Mouse (Mus musculus) heart, adult 2 months (tissue): ENCODE results near the gene Ptprq. TPM values are rescaled to one million over a fixed set of nuclear protein-coding genes. Genes with fewer than 3 reads are reported as not detected.

Experiments
- DNase-seq, 2 experiments: peaks; one replicate each; pipeline ENCODE4 v3.0.0; 2021
- H3K27ac ChIP-seq: fragments of 200-600 bp; 2 replicates; pipeline ENCODE4 v1.8.1; 2022
- H3K27me3 ChIP-seq: fragments of 200-500 bp; 2 replicates; pipeline ENCODE4 v1.6.1; 2012; ENCODE audit warnings: mild to moderate bottlenecking, low read length, inconsistent platforms, mixed read lengths; ENCODE audit not compliant: control insufficient read depth, insufficient read depth
- H3K36me3 ChIP-seq: fragments of 200-500 bp; 2 replicates; pipeline ENCODE4 v1.6.1; 2012; ENCODE audit warnings: low read length, inconsistent platforms; ENCODE audit not compliant: control insufficient read depth, insufficient read depth
- H3K4me1 ChIP-seq: fragments of 200-500 bp; 2 replicates; pipeline ENCODE4 v1.6.1; 2011; ENCODE audit warnings: low read length; ENCODE audit not compliant: control insufficient read depth, insufficient read depth
- H3K4me3 ChIP-seq: fragments of 200-600 bp; 2 replicates; pipeline ENCODE4 v1.8.1; 2022
- H3K79me2 ChIP-seq: fragments of 200-500 bp; replicated peaks from 2 replicates; pipeline ENCODE4 v1.6.1; 2012; ENCODE audit warnings: mild to moderate bottlenecking, inconsistent platforms, low read length, moderate library complexity, mixed read lengths; ENCODE audit not compliant: control insufficient read depth, insufficient read depth
- H3K9ac ChIP-seq: fragments of 200-500 bp; 2 replicates; pipeline ENCODE4 v1.6.1; 2012; ENCODE audit warnings: low read depth, mild to moderate bottlenecking, control low read depth, inconsistent platforms, low read length, mixed read lengths
- CTCF ChIP-seq: fragments of 200-600 bp; IDR thresholded peaks from 2 replicates; pipeline ENCODE4 v1.8.1; 2022; ENCODE audit warnings: antibody characterized with exemption, mild to moderate bottlenecking, moderate library complexity
- EP300 ChIP-seq: fragments of 200-500 bp; IDR thresholded peaks from 2 replicates; pipeline ENCODE4 v1.6.1; 2011; ENCODE audit warnings: low read depth, low read length, control low read depth; ENCODE audit not compliant: insufficient read depth
- POLR2A ChIP-seq: fragments of 200-500 bp; IDR thresholded peaks from 2 replicates; pipeline ENCODE4 v1.6.1; 2011; ENCODE audit warnings: mild to moderate bottlenecking, low read depth, low read length, control low read depth; ENCODE audit not compliant: insufficient read depth
- whole genome bisulfite sequencing: fragments of 180-500 bp; shearing (Covaris S2); methylation state at CpG from one replicate; pipeline ENCODE4 v1.1.7; 2018; 5-methylcytosine and 5-hydroxymethylcytosine counted together
- intact Hi-C: fragments of 180-260 bp; cut with DNase I; formaldehyde crosslinking; loops from one replicate; pipeline ENCODE4 v1.15.1; 2025
- polyA plus RNA-seq: library from polyadenylated mRNA; depleted of rRNA; stranded (reverse); fragments of >200 nt; gene quantifications from 2 replicates; pipeline ENCODE4 v1.2.3, GENCODE M21; 2012
- total RNA-seq, 2 experiments: library from RNA; stranded (reverse); gene quantifications; 2 replicates each; pipeline ENCODE4 v1.2.3; 2021

Gene Ptprq
- total and polyA plus RNA-seq, 3 experiments = not detected

DNA sequence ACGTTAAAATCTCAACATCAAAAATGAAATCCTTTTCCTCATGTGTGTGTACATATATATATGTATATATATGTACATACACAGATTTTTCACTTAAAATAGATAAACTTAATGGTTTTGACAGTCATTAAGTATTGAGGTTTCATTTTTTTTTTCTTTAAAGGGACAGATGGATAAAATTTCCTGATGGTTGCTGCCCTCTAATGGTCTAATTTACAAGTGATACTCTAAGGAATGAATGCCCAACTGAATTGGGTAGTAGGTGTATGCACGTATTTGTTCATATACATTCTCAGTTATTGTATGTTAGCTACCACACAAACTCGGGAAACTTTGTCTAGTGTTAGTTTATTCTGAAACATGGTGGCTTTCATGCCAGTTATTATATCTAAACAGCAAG is 15.4 kb downstream of the Ptprq start:
- H3K79me2 ChIP-seq = no peaks in the 10 kb centered on the region
- intact Hi-C loops = loop anchor here (1.0 kb wide), 1 partner anchor 261 kb away; no protein-coding TSS in a partner anchor
- no peaks in the 10 kb centered on the region for H3K36me3 ChIP-seq
- TF ChIP-seq EP300 (no peak), CTCF (peak; percentile 70)
- no peak overlapping the region for H3K27ac ChIP-seq
- no peaks in the 10 kb centered on the region for H3K4me1 ChIP-seq
- no peaks in the 10 kb centered on the region for H3K27me3 ChIP-seq
- WGBS = 41% methylated on average over 3 of the region's 3 CpGs
- H3K9ac ChIP-seq = no peak overlapping the region
- DNase-seq = no peak
- no peak overlapping the region for H3K4me3 ChIP-seq

DNA sequence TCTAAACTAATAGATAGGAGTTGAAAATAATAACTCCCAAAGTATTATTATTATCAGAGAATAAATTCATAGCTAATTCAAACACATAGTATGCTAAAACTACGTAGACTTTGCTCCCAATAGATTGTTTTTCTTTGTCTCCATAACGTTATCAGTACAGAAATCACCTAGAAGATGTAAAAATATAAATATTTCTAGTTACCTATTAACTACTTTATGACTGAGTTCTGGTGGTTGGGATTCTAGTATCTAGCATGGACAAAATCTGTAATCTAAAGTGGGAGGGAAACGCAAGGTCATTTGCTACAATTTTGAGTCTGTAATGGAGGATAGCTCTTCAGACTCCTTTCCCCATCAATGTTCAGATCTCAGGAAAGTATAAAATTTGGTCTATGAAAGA is 18.9 kb downstream of the Ptprq start:
- no peak for TF ChIP-seq EP300
- no peak for TF ChIP-seq POLR2A
- TF ChIP-seq CTCF = no peak
- 81% methylated on average over 3 of the region's 3 CpGs for WGBS
- intact Hi-C loops = no loop called here
- Histone ChIP-seq H3K27me3 (no peaks in the 10 kb centered on the region), H3K27ac (no peak overlapping the region), H3K79me2 (no peaks in the 10 kb centered on the region), H3K4me1 (no peaks in the 10 kb centered on the region), H3K9ac (no peak overlapping the region), H3K36me3 (no peaks in the 10 kb centered on the region), H3K4me3 (no peak overlapping the region)
- no peak for DNase-seq

- no peaks in the 10 kb centered on the region for H3K4me1 ChIP-seq
- no peaks in the 10 kb centered on the region for H3K79me2 ChIP-seq
- TF ChIP-seq EP300 (no peak), CTCF (no peak), POLR2A (no peak)
- no peak overlapping the region for H3K4me3 ChIP-seq
- H3K36me3 ChIP-seq = no peaks in the 10 kb centered on the region
- H3K9ac ChIP-seq = no peak overlapping the region
- no peaks in the 10 kb centered on the region for H3K27me3 ChIP-seq
- intact Hi-C loops = no loop called here
- no peak overlapping the region for H3K27ac ChIP-seq
- DNase-seq = no peak
- 73% methylated on average over 2 of the region's 2 CpGs for WGBS
Observed at GRCm38 (mm10) chr10:107698716-107699115, 21.1 kb downstream of the Ptprq start.

- H3K9ac ChIP-seq = no peak overlapping the region
- H3K36me3 ChIP-seq = no peaks in the 10 kb centered on the region
- no peak overlapping the region for H3K27ac ChIP-seq
- no peaks in the 10 kb centered on the region for H3K27me3 ChIP-seq
- WGBS = 56% methylated on average over 5 of the region's 5 CpGs
- H3K4me1 ChIP-seq = no peaks in the 10 kb centered on the region
- DNase-seq = no peak
- H3K79me2 ChIP-seq = no peaks in the 10 kb centered on the region
- no peak overlapping the region for H3K4me3 ChIP-seq
- no peak for TF ChIP-seq CTCF
- TF ChIP-seq EP300 = no peak
- no peak for TF ChIP-seq POLR2A
- intact Hi-C loops = no loop called here
Observed at GRCm38 (mm10) chr10:107697177-107697576, 22.7 kb downstream of the Ptprq start.

GRCm38 (mm10) chr10:107687382-107687781 is 32.5 kb downstream of the Ptprq start:
- no peaks in the 10 kb centered on the region for H3K4me1 ChIP-seq
- intact Hi-C loops = no loop called here
- WGBS = 73% methylated on average over 6 of the region's 6 CpGs

GRCm38 (mm10) chr10:107675994-107676393 is 43.9 kb downstream of the Ptprq start:
- DNase-seq = no peak
- Histone ChIP-seq H3K9ac (no peak overlapping the region), H3K4me1 (no peaks in the 10 kb centered on the region), H3K36me3 (no peaks in the 10 kb centered on the region), H3K27me3 (no peaks in the 10 kb centered on the region), H3K79me2 (no peaks in the 10 kb centered on the region), H3K4me3 (no peak overlapping the region), H3K27ac (no peak overlapping the region)
- intact Hi-C loops = no loop called here
- WGBS = 56% methylated on average over 1 of the region's 1 CpGs
- TF ChIP-seq CTCF (no peak), POLR2A (no peak), EP300 (no peak)

More at GRCm38 (mm10) chr10:107687382-107687781, 32.5 kb downstream of the Ptprq start:
- no peaks in the 10 kb centered on the region for H3K36me3 ChIP-seq
- no peak overlapping the region for H3K27ac ChIP-seq
- H3K79me2 ChIP-seq = no peaks in the 10 kb centered on the region
- DNase-seq = no peak
- no peak overlapping the region for H3K4me3 ChIP-seq
- H3K9ac ChIP-seq = no peak overlapping the region
- H3K27me3 ChIP-seq = no peaks in the 10 kb centered on the region
- TF ChIP-seq POLR2A (no peak), EP300 (no peak), CTCF (no peak)
